Mouse (Mus musculus) forebrain, embryonic 16.5 days (tissue): ENCODE results near the gene Fndc9. TPM values are rescaled to one million over a fixed set of nuclear protein-coding genes. Genes with fewer than 3 reads are reported as not detected.

ENCODE experiments used
- ATAC-seq: fragments of 200-750 bp; cut with Nextera tagmentation; 2 replicates; pipeline ENCODE4 v1.8.0; 2017; ENCODE audit warnings: mild to moderate bottlenecking, moderate library complexity
- H3K27ac ChIP-seq: fragments of 300-500 bp; sonication (generic); 2 replicates; pipeline ENCODE4 v1.5.1; 2014; ENCODE audit warnings: low read length, control low read depth
- H3K27me3 ChIP-seq: fragments of 300-500 bp; sonication (generic); replicated peaks from 2 replicates; pipeline ENCODE4 v1.6.1; 2014; ENCODE audit warnings: low read length; ENCODE audit not compliant: control insufficient read depth, insufficient read depth
- H3K36me3 ChIP-seq: fragments of 300-500 bp; sonication (generic); 2 replicates; pipeline ENCODE4 v1.6.1; 2014; ENCODE audit not compliant: control insufficient read depth, insufficient read depth
- H3K4me1 ChIP-seq: fragments of 300-500 bp; sonication (generic); replicated peaks from 2 replicates; pipeline ENCODE4 v1.6.1; 2014; ENCODE audit warnings: low read length; ENCODE audit not compliant: control insufficient read depth, insufficient read depth
- H3K4me2 ChIP-seq: fragments of 300-500 bp; sonication (generic); 2 replicates; pipeline ENCODE4 v1.6.1; 2014; ENCODE audit warnings: mild to moderate bottlenecking, low read length, control low read depth
- H3K4me3 ChIP-seq: fragments of 300-500 bp; sonication (generic); replicated peaks from 2 replicates; pipeline ENCODE4 v1.5.1; 2014; ENCODE audit warnings: mild to moderate bottlenecking, low read length, control low read depth
- H3K9ac ChIP-seq: fragments of 300-500 bp; sonication (generic); replicated peaks from 2 replicates; pipeline ENCODE4 v1.6.1; 2014; ENCODE audit warnings: low read depth, low read length, control low read depth
- H3K9me3 ChIP-seq: fragments of 300-500 bp; sonication (generic); 2 replicates; pipeline ENCODE4 v1.6.1; 2016; ENCODE audit warnings: low read length; ENCODE audit not compliant: control insufficient read depth
- WGBS: fragments of 180-500 bp; shearing (Covaris S2); extraction: QIAGEN DNeasy Blood & Tissue Kit; methylation state at CpG from one replicate; pipeline ENCODE4 v1.1.7; 2014; 5-methylcytosine and 5-hydroxymethylcytosine counted together
- polyA plus RNA-seq: library from polyadenylated mRNA; unstranded; fragments of >200 nt; fragmentation: Nextera tagmentation; extraction: Ambion mirVana; gene quantifications from 2 replicates; pipeline ENCODE4 v1.2.1, GENCODE M21; 2015

The Fndc9 gene
- polyA plus RNA-seq, 1 experiment from 2014 or later, result 5.3 TPM

- Histone ChIP-seq H3K4me3 (no peak overlapping the region), H3K36me3 (peaks cover 39% of the 10 kb centered on the region), H3K4me2 (no peak overlapping the region), H3K9me3 (no peaks in the 10 kb centered on the region), H3K27me3 (no peaks in the 10 kb centered on the region), H3K27ac (no peak overlapping the region), H3K9ac (no peak overlapping the region), H3K4me1 (no peaks in the 10 kb centered on the region)
- 92% methylated on average over 11 of the region's 11 CpGs for WGBS
- no peak for ATAC-seq
Measured at GRCm38 (mm10) chr11:46265031-46265786, 29.9 kb downstream of the Fndc9 start.

GRCm38 (mm10) chr11:46268991-46269390, 33.7 kb downstream of the Fndc9 start:
- Histone ChIP-seq H3K36me3 (peaks cover 44% of the 10 kb centered on the region), H3K4me1 (no peaks in the 10 kb centered on the region), H3K9ac (no peak overlapping the region), H3K27me3 (no peaks in the 10 kb centered on the region), H3K27ac (no peak overlapping the region), H3K4me2 (no peak overlapping the region), H3K9me3 (no peaks in the 10 kb centered on the region), H3K4me3 (no peak overlapping the region)
- 22% methylated on average over 7 of the region's 7 CpGs for whole genome bisulfite sequencing
- ATAC-seq, result peak; percentile 56

- Histone ChIP-seq H3K4me3 (no peak overlapping the region), H3K9ac (no peak overlapping the region), H3K27ac (no peak overlapping the region), H3K27me3 (no peaks in the 10 kb centered on the region), H3K4me1 (no peaks in the 10 kb centered on the region), H3K9me3 (no peaks in the 10 kb centered on the region), H3K36me3 (peaks cover 45% of the 10 kb centered on the region), H3K4me2 (no peak overlapping the region)
- ATAC-seq, result peak; percentile 32; the same call in 1 of the 2 replicates
- 86% methylated on average over 9 of the region's 9 CpGs for WGBS
Measured at GRCm38 (mm10) chr11:46269391-46269790, 34.1 kb downstream of the Fndc9 start.

- Histone ChIP-seq H3K9me3 (no peaks in the 10 kb centered on the region), H3K4me1 (no peaks in the 10 kb centered on the region), H3K36me3 (peaks cover 43% of the 10 kb centered on the region), H3K9ac (no peak overlapping the region), H3K27me3 (no peaks in the 10 kb centered on the region), H3K4me2 (no peak overlapping the region), H3K27ac (no peak overlapping the region), H3K4me3 (no peak overlapping the region)
- WGBS, result 67% methylated on average over 3 of the region's 3 CpGs
- ATAC-seq, result peak; percentile 54
Measured at GRCm38 (mm10) chr11:46269893-46270292, 34.6 kb downstream of the Fndc9 start.

GRCm38 (mm10) chr11:46272058-46272681, 36.8 kb downstream of the Fndc9 start:
- H3K27me3 ChIP-seq, result no peaks in the 10 kb centered on the region
- peaks cover 48% of the 10 kb centered on the region for H3K36me3 ChIP-seq
- no peaks in the 10 kb centered on the region for H3K4me1 ChIP-seq

GRCm38 (mm10) chr11:46273969-46274368, 38.6 kb downstream of the Fndc9 start:
- Histone ChIP-seq H3K4me3 (no peak overlapping the region), H3K27me3 (no peaks in the 10 kb centered on the region), H3K4me2 (no peak overlapping the region), H3K9ac (no peak overlapping the region), H3K4me1 (no peaks in the 10 kb centered on the region), H3K27ac (no peak overlapping the region), H3K36me3 (peaks cover 50% of the 10 kb centered on the region), H3K9me3 (no peaks in the 10 kb centered on the region)
- no peak for ATAC-seq
- WGBS, result 96% methylated on average over 3 of the region's 3 CpGs

More at GRCm38 (mm10) chr11:46272058-46272681, 36.8 kb downstream of the Fndc9 start:
- Histone ChIP-seq H3K4me2 (no peak overlapping the region), H3K4me3 (no peak overlapping the region), H3K9me3 (no peaks in the 10 kb centered on the region), H3K27ac (no peak overlapping the region), H3K9ac (no peak overlapping the region)
- ATAC-seq, result no peak
- 77% methylated on average over 8 of the region's 8 CpGs for WGBS

GRCm38 (mm10) chr11:46275302-46275701, 40.0 kb downstream of the Fndc9 start:
- Histone ChIP-seq H3K27me3 (no peaks in the 10 kb centered on the region), H3K4me1 (no peaks in the 10 kb centered on the region), H3K36me3 (peaks cover 50% of the 10 kb centered on the region), H3K4me2 (no peak overlapping the region), H3K9me3 (no peaks in the 10 kb centered on the region), H3K9ac (no peak overlapping the region), H3K27ac (no peak overlapping the region), H3K4me3 (no peak overlapping the region)
- 14% methylated on average over 6 of the region's 6 CpGs for WGBS
- peak; percentile 90 for ATAC-seq

- ATAC-seq, result no peak
- Histone ChIP-seq H3K4me1 (no peaks in the 10 kb centered on the region), H3K36me3 (peaks cover 47% of the 10 kb centered on the region), H3K9me3 (no peaks in the 10 kb centered on the region), H3K4me2 (no peak overlapping the region), H3K27ac (no peak overlapping the region), H3K9ac (no peak overlapping the region), H3K27me3 (no peaks in the 10 kb centered on the region), H3K4me3 (no peak overlapping the region)
- 92% methylated on average over 8 of the region's 8 CpGs for WGBS
Measured at GRCm38 (mm10) chr11:46276168-46276567, 40.8 kb downstream of the Fndc9 start.

GRCm38 (mm10) chr11:46276778-46277177, 41.4 kb downstream of the Fndc9 start:
- H3K27me3 ChIP-seq, result no peaks in the 10 kb centered on the region
- no peak overlapping the region for H3K4me3 ChIP-seq
- no peaks in the 10 kb centered on the region for H3K9me3 ChIP-seq
- peaks cover 50% of the 10 kb centered on the region for H3K36me3 ChIP-seq
- WGBS, result 40% methylated on average over 5 of the region's 5 CpGs
- no peak overlapping the region for H3K27ac ChIP-seq
- no peak for ATAC-seq
- no peaks in the 10 kb centered on the region for H3K4me1 ChIP-seq
- H3K4me2 ChIP-seq, result no peak overlapping the region
- H3K9ac ChIP-seq, result no peak overlapping the region
